Mouse (Mus musculus): ENCODE measurements around the gene Lin54. TPM values are rescaled to one million over a fixed set of nuclear protein-coding genes. Genes with fewer than 3 reads are reported as not detected.

Lin54 gene
- total RNA-seq (2023) = 32.7 TPM

DNA sequence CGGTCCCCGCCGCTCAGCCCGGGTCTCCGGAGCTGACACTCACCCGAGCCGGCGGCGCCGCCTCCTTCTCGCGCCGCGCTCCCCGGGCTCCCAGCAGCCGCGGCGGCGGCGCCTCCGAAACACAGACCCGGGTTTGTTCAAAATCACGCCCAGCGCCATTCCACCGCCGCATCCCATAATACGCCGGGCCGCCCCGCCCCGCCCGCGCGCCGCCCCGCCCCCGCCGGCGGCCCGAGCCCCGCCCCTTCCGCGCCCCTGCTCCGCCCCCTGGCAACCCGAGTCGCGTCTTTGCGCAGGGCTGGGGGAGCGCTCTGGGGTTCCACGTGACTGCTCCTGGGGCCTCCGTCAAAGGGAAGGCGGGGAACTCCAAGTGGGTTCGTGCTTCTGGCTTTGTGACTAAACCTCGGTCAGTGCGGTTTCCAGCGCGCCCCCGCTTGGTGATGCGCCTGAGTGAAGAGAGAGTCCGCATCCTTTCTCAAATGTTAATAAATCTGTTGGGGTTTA lies at the start of gene Lin54:
Gene Lin54, minus strand, starts transcription at position 182 of the 504 bp plus-strand sequence.

DNA sequence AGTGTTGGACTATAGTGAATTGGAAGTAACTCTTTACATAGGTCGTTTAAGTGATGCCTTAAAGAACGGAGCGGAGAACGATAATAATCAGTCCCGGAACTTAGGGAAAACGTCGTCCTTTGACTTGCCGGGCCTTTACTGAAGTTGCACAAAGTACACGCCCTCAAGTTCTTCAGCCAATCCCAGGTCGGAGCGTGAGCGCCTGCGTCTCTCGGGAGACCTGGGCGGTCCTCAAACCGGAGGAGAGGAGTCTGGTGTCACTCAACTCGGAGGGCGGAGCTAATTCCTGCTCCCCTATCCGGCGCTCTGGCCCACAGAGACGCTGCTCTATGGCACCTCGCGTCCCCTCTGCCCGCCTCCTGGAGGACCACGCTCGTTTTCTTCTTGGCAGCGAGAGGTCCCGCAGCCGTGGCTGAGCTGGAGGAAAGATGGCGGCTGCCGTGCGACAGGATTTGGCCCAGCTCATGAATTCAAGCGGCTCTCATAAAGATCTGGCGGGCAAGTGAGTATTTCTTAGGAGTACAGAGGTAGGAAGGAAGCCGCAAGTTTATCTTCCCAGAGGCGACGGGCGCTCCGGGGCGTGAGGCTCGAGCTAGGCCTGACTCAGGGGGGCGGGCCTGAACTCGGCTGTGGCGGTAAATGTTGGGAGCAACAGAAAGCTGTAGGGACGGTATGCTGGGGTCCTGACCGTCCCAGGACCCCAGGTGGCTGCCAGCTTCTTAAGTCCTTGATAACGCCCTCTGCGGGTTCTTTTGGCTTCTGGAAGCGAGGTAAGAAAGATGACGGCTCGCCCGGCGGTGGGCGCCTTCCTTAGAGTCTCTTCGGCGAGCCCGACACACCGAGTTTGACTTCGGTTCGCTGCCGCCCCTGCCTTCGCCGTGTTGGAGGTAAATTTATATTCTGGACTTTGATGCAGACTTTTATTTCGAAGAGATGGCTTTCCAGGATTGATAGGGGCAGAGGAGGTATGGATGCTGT lies 17.9 kb upstream of the Lin54 start, which contains the start of gene Cops4:
Gene Cops4, plus strand, starts transcription at position 261 of the 978 bp plus-strand sequence.

DNA sequence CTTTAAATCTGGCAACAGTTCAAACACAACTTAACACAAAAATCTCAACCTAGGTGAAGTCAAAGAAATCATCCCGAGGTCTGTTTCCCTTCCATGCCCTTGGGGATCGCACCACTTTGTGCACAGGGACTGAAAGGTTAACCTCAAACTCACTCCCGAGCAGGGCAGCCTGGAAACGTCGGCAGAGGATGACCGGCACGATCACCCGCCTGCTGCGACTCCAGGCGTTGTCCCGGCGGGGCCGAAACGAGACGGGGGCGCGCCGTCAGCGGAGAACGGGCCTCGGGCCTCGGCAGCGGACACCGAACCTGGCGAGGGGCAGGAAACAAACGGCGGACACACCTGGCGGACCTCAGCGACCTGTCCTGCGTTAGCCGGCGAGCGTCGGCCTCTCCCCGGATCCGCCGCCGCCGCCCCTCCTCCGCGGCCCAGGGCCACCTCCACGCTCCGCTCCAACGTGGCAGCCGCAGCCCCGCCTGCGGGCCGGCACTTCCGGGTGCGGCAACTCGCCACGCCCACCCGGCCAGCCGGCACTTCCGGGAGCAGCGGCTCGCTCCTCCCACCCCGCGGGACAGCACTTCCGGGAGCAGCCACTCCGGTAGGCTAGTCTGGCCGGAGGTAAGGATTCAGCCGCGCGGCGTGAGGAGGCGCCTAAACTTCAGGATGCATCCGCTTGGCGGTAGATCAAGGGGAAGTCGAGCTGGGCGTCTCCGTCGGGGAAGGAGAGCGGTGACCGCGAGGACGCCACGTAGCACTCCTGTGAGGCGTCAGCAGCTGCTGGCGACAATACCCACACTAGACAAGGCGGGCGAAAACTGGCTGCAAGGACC lies 84.5 kb downstream of the Lin54 start, which contains the start of gene Sec31a:
Gene Sec31a, minus strand, starts transcription at position 474 of the 830 bp plus-strand sequence.

Other genes with a start within 250 kb of the Lin54 start
- gene Sec31a, start 84.4 kb downstream of the Lin54 start, total RNA-seq (2023) = 147 TPM
- gene Cops4, start 17.7 kb upstream of the Lin54 start, total RNA-seq (2023) = 71.4 TPM
- gene Plac8, start 71.6 kb upstream of the Lin54 start, total RNA-seq (2023) = 43.0 TPM
- gene Coq2, start 174.5 kb upstream of the Lin54 start, total RNA-seq (2023) = 35.6 TPM
- 2.3 TPM for gene Hpse, start 219.1 kb upstream of the Lin54 start, total RNA-seq (2023)

Data from CD4-positive naive resting alpha-beta T cell, adult 76 days (primary cell).